Mouse (Mus musculus): Measurements from ENCODE around the gene Arih2.

DNA sequence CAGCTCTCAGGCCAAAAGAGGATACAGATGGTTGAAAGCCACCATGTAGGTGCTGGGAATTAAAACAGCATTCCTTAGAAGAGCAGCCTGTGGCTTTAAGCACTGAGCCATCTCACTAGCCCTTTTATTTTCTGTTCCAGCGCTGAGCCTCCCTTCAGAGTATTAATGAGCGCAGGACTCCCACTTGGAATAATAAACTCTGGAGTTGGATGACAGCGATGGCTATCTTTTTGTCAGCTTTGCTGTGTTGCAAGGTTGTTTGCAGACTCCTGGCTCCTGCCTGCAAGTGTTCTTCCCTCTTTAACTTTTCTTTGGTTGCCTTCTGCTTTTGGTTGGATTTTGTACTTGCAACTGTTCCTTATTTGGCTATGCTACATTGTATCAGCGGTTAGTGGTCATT is 44.8 kb upstream of the Arih2 start:
- no peak for TF ChIP-seq CTCF (IDR thresholded peaks at IDR 0.05; ENCODE audit: borderline replicate concordance, extremely low read depth, insufficient read depth, insufficient read length)
- no peak for TF ChIP-seq POLR2A (IDR thresholded peaks at IDR 0.05; ENCODE audit: borderline replicate concordance, extremely low read depth, insufficient read depth, insufficient read length, poor library complexity, severe bottlenecking)
